Comparison of ENCODE assay signal across 21 mouse cellular contexts in the genomic region with DNA sequence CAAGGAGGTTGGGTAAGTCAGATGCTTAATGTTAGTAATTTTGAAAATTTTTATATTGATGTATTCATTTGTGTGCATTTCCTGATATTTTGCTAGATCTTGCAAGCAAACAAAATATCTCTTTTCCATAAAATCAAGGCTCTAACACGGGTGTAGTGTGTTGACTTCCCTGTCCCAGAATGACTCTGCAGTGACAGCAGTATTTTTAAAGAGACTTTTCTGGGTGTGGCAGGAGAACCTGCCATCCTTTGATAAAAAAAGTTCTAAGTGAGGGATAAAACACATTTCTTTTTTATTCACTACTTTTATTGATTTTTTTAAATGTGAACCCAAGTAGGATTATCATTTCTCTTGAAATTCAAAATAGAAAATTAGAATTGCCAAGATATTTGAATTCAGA. TPM values are rescaled to one million over a fixed set of nuclear protein-coding genes. Genes with fewer than 3 reads are reported as not detected.
DNase-seq lines count a peak whose midpoint lies in the region; ATAC-seq and TF ChIP-seq lines count a peak whose summit lies in the region.
"Had no signal": no experiment of that assay in that cellular context is flagged by ENCODE, and none has a peak within 500 bp of the region (broad histone marks: within the 10 kb centered on the region; RNA-seq: fewer than 3 reads in every experiment).

No protein-coding gene starts in this region.

- 13% methylated on average over 1 of the region's 1 CpGs for WGBS in liver, embryonic 13.5 days (ENCODE audit: insufficient replicate concordance)
- WGBS in liver, postnatal 0 days (ENCODE audit: insufficient replicate concordance) = 32% methylated on average over 1 of the region's 1 CpGs
- WGBS in lung, postnatal 0 days = 66% methylated on average over 1 of the region's 1 CpGs

- no peak overlapping the region for H3K9ac ChIP-seq in liver, embryonic 13.5 days
- no peak overlapping the region for H3K9ac ChIP-seq in liver, postnatal 0 days (replicated peaks)
- no peak overlapping the region for H3K9ac ChIP-seq in lung, postnatal 0 days (replicated peaks; ENCODE audit: low read depth)
- H3K9ac ChIP-seq: embryonic facial prominence, embryonic 13.5 days; heart, embryonic 12.5 days; hindbrain, embryonic 15.5 days had no signal

- no peak overlapping the region for H3K4me3 ChIP-seq in G1E (ENCODE audit: low read depth, low read length)
- H3K4me3 ChIP-seq in liver, embryonic 13.5 days (replicated peaks) = no peak overlapping the region
- H3K4me3 ChIP-seq in liver, postnatal 0 days (ENCODE audit: low read depth, low read length) = no peak overlapping the region
- no peak overlapping the region for H3K4me3 ChIP-seq in lung, postnatal 0 days (ENCODE audit: low read depth, low read length)
- H3K4me3 ChIP-seq: embryonic facial prominence, embryonic 13.5 days; forebrain, embryonic 10.5 days; gastrocnemius, adult 2 months; heart, embryonic 12.5 days; hindbrain, embryonic 15.5 days had no signal

- TF ChIP-seq EP300 in liver, postnatal 0 days (IDR thresholded peaks at IDR 0.05; ENCODE audit: low read depth) = peak; percentile 92
- TF ChIP-seq EP300 in lung, postnatal 0 days (IDR thresholded peaks at IDR 0.05) = no peak

- peak overlapping the region; percentile 72; the same call in 1 of the 2 replicates for H3K27ac ChIP-seq in liver, embryonic 13.5 days
- peak overlapping the region; percentile 52 for H3K27ac ChIP-seq in liver, postnatal 0 days (ENCODE audit: low read depth)
- no peak overlapping the region for H3K27ac ChIP-seq in lung, postnatal 0 days (ENCODE audit: low read length)
- H3K27ac ChIP-seq: embryonic facial prominence, embryonic 13.5 days; forebrain, embryonic 10.5 days; gastrocnemius, adult 2 months; hindbrain, embryonic 15.5 days had no signal

- H3K36me3 ChIP-seq in G1E (replicated peaks) = no peaks in the 10 kb centered on the region
- no peaks in the 10 kb centered on the region for H3K36me3 ChIP-seq in liver, embryonic 13.5 days
- no peaks in the 10 kb centered on the region for H3K36me3 ChIP-seq in liver, postnatal 0 days (replicated peaks; ENCODE audit: insufficient read depth, low read length)
- H3K36me3 ChIP-seq in lung, postnatal 0 days (ENCODE audit: insufficient read depth, low read length) = no peaks in the 10 kb centered on the region
- H3K36me3 ChIP-seq: embryonic facial prominence, embryonic 13.5 days; forebrain, embryonic 10.5 days; heart, embryonic 12.5 days; hindbrain, embryonic 15.5 days had no signal

- no peaks in the 10 kb centered on the region for H3K9me3 ChIP-seq in G1E (replicated peaks)
- no peaks in the 10 kb centered on the region for H3K9me3 ChIP-seq in liver, embryonic 13.5 days (replicated peaks)
- no peaks in the 10 kb centered on the region for H3K9me3 ChIP-seq in liver, postnatal 0 days (ENCODE audit: low read length)
- no peaks in the 10 kb centered on the region for H3K9me3 ChIP-seq in lung, postnatal 0 days (ENCODE audit: low read length)
- H3K9me3 ChIP-seq: embryonic facial prominence, embryonic 13.5 days; forebrain, embryonic 10.5 days; heart, embryonic 12.5 days; hindbrain, embryonic 15.5 days had no signal

- H3K4me2 ChIP-seq in liver, embryonic 13.5 days = no peak overlapping the region
- H3K4me2 ChIP-seq in liver, postnatal 0 days (ENCODE audit: low read depth, low read length) = no peak overlapping the region
- H3K4me2 ChIP-seq in lung, postnatal 0 days (replicated peaks; ENCODE audit: low read depth, low read length) = no peak overlapping the region
- H3K4me2 ChIP-seq: embryonic facial prominence, embryonic 13.5 days; heart, embryonic 12.5 days; hindbrain, embryonic 15.5 days had no signal

- H3K4me1 ChIP-seq in G1E (ENCODE audit: insufficient read depth, low read depth, low read length) = peaks cover 7% of the 10 kb centered on the region
- H3K4me1 ChIP-seq in liver, embryonic 13.5 days (replicated peaks) = peaks cover 18% of the 10 kb centered on the region
- peaks cover 14% of the 10 kb centered on the region for H3K4me1 ChIP-seq in liver, postnatal 0 days (ENCODE audit: insufficient read depth)
- H3K4me1 ChIP-seq in lung, postnatal 0 days (ENCODE audit: insufficient read depth, low read depth, low read length) = no peaks in the 10 kb centered on the region

- TF ChIP-seq CTCF in G1E (IDR thresholded peaks at IDR 0.05; ENCODE audit: low read depth, low read length) = no peak
- no peak for TF ChIP-seq CTCF in liver, postnatal 0 days (IDR thresholded peaks at IDR 0.05; ENCODE audit: low read depth)
- no peak for TF ChIP-seq CTCF in lung, postnatal 0 days (IDR thresholded peaks at IDR 0.05)

- no peak for DNase-seq in G1E (ENCODE audit: low spot score)
- DNase-seq in c-Kit-positive CD71-positive TER-119-positive erythroid progenitor cells, embryonic 14.5 days (ENCODE audit: low spot score) = peak; percentile 36
- peak; percentile 21 for DNase-seq in liver, embryonic 13.5 days
- no peak for DNase-seq in liver, postnatal 0 days
- no peak for DNase-seq in lung, postnatal 0 days (ENCODE audit: low spot score)
- no peak for DNase-seq in cerebellum, adult 9-10 months
- DNase-seq: adrenal gland, postnatal 14 days; cerebellum, adult 11 months; cerebellum, adult 9-11 months; cerebellum, postnatal 36 days; gastrocnemius, adult 2 months; gastrocnemius, postnatal 25 days; heart, postnatal 36 days had no signal

- peak; percentile 42; the same call in 1 of the 2 replicates for ATAC-seq in G1E (ENCODE audit: extremely low read depth, insufficient number of reproducible peaks, low FRiP score, poor library complexity, severe bottlenecking)
- ATAC-seq in liver, embryonic 13.5 days (ENCODE audit: low read depth) = peak; percentile 89
- ATAC-seq in liver, postnatal 0 days = peak; percentile 87
- no peak for ATAC-seq in lung, postnatal 0 days
- no peak for ATAC-seq in CD4-positive, CD25-positive, alpha-beta regulatory T cell, adult 4 months
- ATAC-seq: activated CD4-positive, CD25-positive, alpha-beta regulatory T cell, adult 4 months; forebrain, embryonic 14.5 days; Patski had no signal

- H3K27me3 ChIP-seq in G1E (ENCODE audit: insufficient read depth, low read length) = peaks cover 10% of the 10 kb centered on the region
- H3K27me3 ChIP-seq in liver, embryonic 13.5 days = no peaks in the 10 kb centered on the region
- H3K27me3 ChIP-seq in liver, postnatal 0 days (ENCODE audit: insufficient read depth, low read length) = no peaks in the 10 kb centered on the region
- no peaks in the 10 kb centered on the region for H3K27me3 ChIP-seq in lung, postnatal 0 days (replicated peaks; ENCODE audit: insufficient read depth, low read length)
- H3K27me3 ChIP-seq: embryonic facial prominence, embryonic 13.5 days; heart, embryonic 12.5 days; hindbrain, embryonic 15.5 days had no signal

RNA-seq across cellular contexts. Expression of a gene that starts 42.2 kb away (rescaled TPM):
- total RNA-seq in G1E (2014; fragmentation: Nextera tagmentation) (96.3 and 122 TPM in 2 replicates), G1E (2017) (68.4 and 77.0 TPM in 2 replicates)
- 88.6 and 94.5 TPM in 2 replicates for polyA plus RNA-seq in G1E (2012)
- polyA plus RNA-seq in liver, embryonic 13.5 days (2015; fragmentation: Nextera tagmentation; extraction: Ambion mirVana) = 90.0 and 92.8 TPM in 2 replicates
- 59.9 and 64.7 TPM in 2 replicates for polyA plus RNA-seq in liver, postnatal 0 days (2015; fragmentation: Nextera tagmentation; extraction: Ambion mirVana)
- polyA plus RNA-seq in lung, postnatal 0 days (2015; fragmentation: Nextera tagmentation; extraction: Ambion mirVana) = 42.2 and 48.7 TPM in 2 replicates
- polyA plus RNA-seq in CD4-positive, CD25-positive, alpha-beta regulatory T cell, adult 4 months (2017; shearing (Covaris generic)) = 10 to 100 TPM; 89.4 to 99.4 TPM

Comparison
In these comparisons a context has a peak if more than half of its experiments do, and no peak if none do; other contexts are left out.
1. DNase-seq: peak in c-Kit-positive CD71-positive TER-119-positive erythroid progenitor cells, embryonic 14.5 days (single experiment) and liver, embryonic 13.5 days (single experiment); none in G1E (single experiment), liver, postnatal 0 days (single experiment), lung, postnatal 0 days (single experiment) and cerebellum, adult 9-10 months (single experiment).
2. ATAC-seq: peak in G1E (single experiment), liver, embryonic 13.5 days (single experiment) and liver, postnatal 0 days (single experiment); none in lung, postnatal 0 days (single experiment) and CD4-positive, CD25-positive, alpha-beta regulatory T cell, adult 4 months (single experiment).